Mouse (Mus musculus) olfactory bulb, adult 2 months (tissue): ENCODE data around the gene Mus81.

Experiments used
- CTCF ChIP-seq: fragments of 200-500 bp; IDR thresholded peaks from 2 replicates; pipeline ENCODE4 v1.5.1; 2012; ENCODE audit warnings: low read depth, mild to moderate bottlenecking, low read length, moderate library complexity; ENCODE audit not compliant: insufficient read depth
- POLR2A ChIP-seq: fragments of 200-500 bp; IDR thresholded peaks from 2 replicates; pipeline ENCODE4 v1.6.1; 2012; ENCODE audit warnings: mild to moderate bottlenecking, low read depth, low read length, moderate library complexity; ENCODE audit not compliant: insufficient read depth

DNA sequence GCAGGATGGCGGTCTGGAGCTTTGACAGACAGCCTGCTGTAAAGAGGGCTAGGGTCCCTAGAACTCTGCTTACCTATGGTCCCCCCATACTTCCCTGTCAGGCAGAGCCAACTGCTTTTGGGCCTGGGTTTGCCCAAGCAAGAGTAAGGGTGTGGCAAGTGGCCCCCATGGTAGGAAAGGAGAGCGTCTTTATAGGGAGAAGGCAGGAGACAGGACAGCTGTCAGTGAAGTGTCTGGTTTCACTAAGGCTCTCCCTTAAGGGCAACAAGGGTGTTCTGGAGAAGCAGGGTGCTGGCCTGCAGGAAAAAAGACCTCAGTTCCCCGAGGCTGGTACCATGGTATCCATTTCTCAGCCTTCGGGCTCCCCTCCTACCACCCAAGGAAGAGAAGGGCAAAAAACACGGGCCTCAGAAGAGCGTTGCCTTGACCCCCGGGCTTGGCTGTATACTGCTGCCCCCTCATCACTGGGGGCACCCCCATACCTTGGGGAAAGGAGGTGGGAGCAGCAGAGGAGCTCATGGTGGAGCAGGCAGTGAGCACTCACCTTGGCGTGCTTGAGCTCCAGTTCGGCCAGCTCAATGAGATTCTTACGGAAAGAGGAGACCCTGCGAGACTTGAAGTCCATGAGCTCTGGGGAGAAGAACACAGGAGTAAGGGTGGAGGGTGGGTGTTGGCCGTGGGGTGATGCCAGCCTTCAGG is 7.3 kb upstream of the Mus81 start:
- TF ChIP-seq POLR2A: no peak
- no peak for TF ChIP-seq CTCF
